ENCODE assay signal across 1 mouse cellular context in the genomic region with DNA sequence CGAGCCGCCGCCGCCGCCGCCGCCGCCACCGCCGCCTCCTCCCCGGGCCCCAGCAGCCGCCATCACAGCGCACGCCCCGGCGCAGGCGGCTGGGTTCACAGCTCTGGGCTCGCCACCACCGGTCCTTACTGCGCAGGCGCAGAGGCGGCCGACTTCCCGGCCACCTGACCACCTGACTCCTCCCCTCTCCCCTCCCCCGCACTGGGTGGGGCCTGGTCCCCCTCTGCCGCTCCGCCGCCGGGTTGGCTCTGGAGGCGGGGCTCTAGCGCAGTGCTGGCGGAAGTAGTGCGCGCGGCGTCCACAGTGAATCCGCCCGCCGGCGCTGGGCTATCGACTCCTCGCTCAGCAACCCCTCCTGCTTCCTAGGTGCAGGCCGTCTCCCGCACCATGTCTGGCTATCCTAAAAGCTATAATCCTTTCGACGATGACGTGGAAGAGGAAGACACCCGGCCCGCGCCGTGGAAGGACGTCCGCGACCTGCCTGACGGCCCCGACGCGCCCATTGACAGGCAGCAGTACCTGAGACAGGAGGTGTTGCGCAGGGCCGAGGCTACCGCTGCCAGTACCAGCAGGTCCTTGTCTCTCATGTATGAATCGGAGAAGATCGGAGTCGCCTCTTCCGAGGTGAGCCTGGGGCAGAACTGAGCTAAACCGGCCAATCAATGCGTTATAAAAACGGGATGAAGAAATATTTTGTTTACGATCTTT.
TF ChIP-seq lines count a peak whose summit lies in the region.

A gene (plus strand): TSS at position 251 of the 708 bp plus-strand sequence.
A gene (minus strand): TSS at position 579 of the 708 bp plus-strand sequence.

TF ChIP-seq in MEL, 35 proteins besides CTCF, POLR2A, EP300 and RAD21 (continued from another document):
- TF ChIP-seq ZKSCAN1 (IDR thresholded peaks at IDR 0.05; ENCODE audit: low read depth, low read length) (0 out of 2 replicates have a peak, but pooled peaks have one; percentile 10), CHD2 (IDR thresholded peaks at IDR 0.05; ENCODE audit: low read length) (peak; percentile 47), SIN3A (IDR thresholded peaks at IDR 0.05; ENCODE audit: low read length) (peak; percentile 93), UBTF (IDR thresholded peaks at IDR 0.05; ENCODE audit: borderline replicate concordance, insufficient read depth, low read depth, low read length) (0 out of 2 replicates have a peak, but pooled peaks have one; percentile 24), HCFC1 (IDR thresholded peaks at IDR 0.05; ENCODE audit: low read depth, low read length) (peak; percentile 90), NELFE (IDR thresholded peaks at IDR 0.05; ENCODE audit: low read depth, low read length) (peak; percentile 77), MYC (IDR thresholded peaks at IDR 0.05; ENCODE audit: low read depth, low read length) (no peak), ETS1 (IDR thresholded peaks at IDR 0.05; ENCODE audit: low read depth, low read length) (peak; percentile 35; the same call in 1 of the 2 replicates), JUND (IDR thresholded peaks at IDR 0.05; ENCODE audit: low read depth, low read length) (no peak), USF1 (IDR thresholded peaks at IDR 0.05; ENCODE audit: low read depth, low read length) (peak; percentile 96), ZMIZ1 (IDR thresholded peaks at IDR 0.05; ENCODE audit: low read depth, low read length) (peak; percentile 71), KAT2A (conservative IDR thresholded peaks at IDR 0.05; ENCODE audit: low read depth, low read length) (no peak; the same call in 1 of the 2 replicates), GABPA (IDR thresholded peaks at IDR 0.05; ENCODE audit: low read depth, low read length) (no peak), MEF2A (IDR thresholded peaks at IDR 0.05; ENCODE audit: extremely low read depth, insufficient replicate concordance, low read depth, low read length, poor library complexity, severe bottlenecking) (no peak), MAX (IDR thresholded peaks at IDR 0.05; ENCODE audit: low read length) (peak; percentile 54), SMC3 (IDR thresholded peaks at IDR 0.05; ENCODE audit: low read depth, low read length) (peak; percentile 8; the same call in 1 of the 2 replicates), MXI1 (IDR thresholded peaks at IDR 0.05; ENCODE audit: low read depth, low read length) (peak; percentile 89), MAZ (IDR thresholded peaks at IDR 0.05; ENCODE audit: low read depth, low read length) (peak; percentile 94), TBP (IDR thresholded peaks at IDR 0.05; ENCODE audit: low read depth, low read length) (0 out of 2 replicates have a peak, but pooled peaks have one; percentile 36), CHD1 (IDR thresholded peaks at IDR 0.05; ENCODE audit: low read depth, low read length) (no peak), MYB (IDR thresholded peaks at IDR 0.05; ENCODE audit: low read depth, low read length) (0 out of 2 replicates have a peak, but pooled peaks have one; percentile 28), MAFK (IDR thresholded peaks at IDR 0.05; ENCODE audit: borderline replicate concordance, low read depth, low read length) (no peak)
